ENCODE assay signal across 12 mouse cellular contexts in the genomic region with DNA sequence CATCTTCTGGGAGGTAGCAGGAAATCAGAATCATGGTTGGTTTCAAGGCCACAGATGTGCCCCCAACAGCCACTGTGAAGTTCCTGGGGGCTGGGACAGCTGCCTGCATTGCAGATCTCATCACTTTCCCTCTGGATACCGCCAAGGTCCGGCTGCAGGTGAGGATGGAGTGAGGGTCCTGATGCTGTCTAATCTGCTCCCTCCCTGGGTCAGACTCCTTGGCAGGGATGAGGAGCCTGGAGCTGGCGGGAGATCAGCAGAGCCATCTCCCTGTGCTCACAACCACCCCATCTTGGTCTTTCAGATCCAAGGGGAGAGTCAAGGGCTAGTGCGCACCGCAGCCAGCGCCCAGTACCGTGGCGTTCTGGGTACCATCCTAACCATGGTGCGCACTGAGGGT. TPM values are rescaled to one million over a fixed set of nuclear protein-coding genes. Genes with fewer than 3 reads are reported as not detected.
DNase-seq lines count a peak whose midpoint lies in the region; ATAC-seq and TF ChIP-seq lines count a peak whose summit lies in the region.
"Had no signal": no experiment of that assay in that cellular context is flagged by ENCODE, and none has a peak within 500 bp of the region (broad histone marks: within the 10 kb centered on the region; RNA-seq: fewer than 3 reads in every experiment).

No protein-coding gene starts in this region.

- H3K4me2 ChIP-seq in heart, embryonic 15.5 days, result no peak overlapping the region
- peak overlapping the region; percentile 96; the same call in 1 of the 2 replicates for H3K4me2 ChIP-seq in stomach, embryonic 15.5 days

- peaks cover 14% of the 10 kb centered on the region for H3K36me3 ChIP-seq in heart, embryonic 15.5 days
- H3K36me3 ChIP-seq in spleen, adult 2 months (ENCODE audit: control insufficient read depth, insufficient read depth, low read length), result peaks cover 46% of the 10 kb centered on the region
- H3K36me3 ChIP-seq in stomach, embryonic 15.5 days, result peaks cover 30% of the 10 kb centered on the region

- no peak for TF ChIP-seq POLR2A in spleen, adult 2 months (IDR thresholded peaks at IDR 0.05; ENCODE audit: low read depth, low read length)

- H3K4me1 ChIP-seq in heart, embryonic 15.5 days (replicated peaks), result peaks cover 42% of the 10 kb centered on the region
- H3K4me1 ChIP-seq in spleen, adult 2 months (ENCODE audit: control insufficient read depth, insufficient read depth, insufficient read length), result peaks cover 19% of the 10 kb centered on the region
- H3K4me1 ChIP-seq in stomach, embryonic 15.5 days, result peaks cover 43% of the 10 kb centered on the region

- peak overlapping the region; percentile 76; the same call in 1 of the 2 replicates for H3K27ac ChIP-seq in heart, embryonic 15.5 days
- H3K27ac ChIP-seq in spleen, adult 2 months (ENCODE audit: insufficient read depth, low read length), result peak overlapping the region; percentile 94
- no peak overlapping the region for H3K27ac ChIP-seq in stomach, embryonic 15.5 days

- ATAC-seq in heart, embryonic 15.5 days (replicated peaks; ENCODE audit: insufficient number of reproducible peaks, insufficient read depth, low FRiP score, low read depth), result no peak
- ATAC-seq in stomach, embryonic 15.5 days (ENCODE audit: insufficient read depth, low FRiP score, low read depth), result no peak
- no peak for ATAC-seq in cerebellum, adult (ENCODE audit: insufficient number of reproducible peaks, low FRiP score, low TSS enrichment)

- DNase-seq in heart, adult 9 months (ENCODE audit: low spot score in 2 of 2), result no peak
- no peak for DNase-seq in spleen, adult 2 months (ENCODE audit: low read depth in 1 of 2, low spot score in 2 of 2)
- DNase-seq in spleen, postnatal 4 days (ENCODE audit: low spot score in 2 of 2), result no peak
- peak; percentile 20 for DNase-seq in induced T-regulatory cell, adult 2 months (ENCODE audit: low read depth)
- no peak for DNase-seq in urinary bladder, postnatal 25 days (ENCODE audit: low spot score)
- DNase-seq: cerebellum, adult 2 months; gastrocnemius, postnatal 14 days; kidney, adult 9 months had no signal

- no peak for TF ChIP-seq CTCF in spleen, adult 2 months (IDR thresholded peaks at IDR 0.05; ENCODE audit: extremely low read depth, insufficient read depth, insufficient read length, insufficient replicate concordance)

- no peaks in the 10 kb centered on the region for H3K9me3 ChIP-seq in heart, embryonic 15.5 days (replicated peaks)
- H3K9me3 ChIP-seq in stomach, embryonic 15.5 days, result no peaks in the 10 kb centered on the region

- no peak overlapping the region for H3K9ac ChIP-seq in heart, embryonic 15.5 days
- no peak overlapping the region for H3K9ac ChIP-seq in stomach, embryonic 15.5 days

- WGBS in heart, embryonic 15.5 days, result 96% methylated on average over 9 of the region's 9 CpGs
- 96% methylated on average over 9 of the region's 9 CpGs for WGBS in spleen, adult 2 months
- 99% methylated on average over 9 of the region's 9 CpGs for WGBS in stomach, embryonic 15.5 days

- H3K4me3 ChIP-seq in heart, embryonic 15.5 days, result 0 out of 2 replicates have a peak overlapping the region, but pooled peaks have one; percentile 54
- no peak overlapping the region for H3K4me3 ChIP-seq in spleen, adult 2 months (ENCODE audit: extremely low read depth, insufficient read depth, insufficient read length)
- H3K4me3 ChIP-seq in stomach, embryonic 15.5 days (replicated peaks), result peak overlapping the region; percentile 56; the same call in 1 of the 2 replicates

- H3K27me3 ChIP-seq in heart, embryonic 15.5 days, result no peaks in the 10 kb centered on the region
- no peaks in the 10 kb centered on the region for H3K27me3 ChIP-seq in spleen, adult 2 months (ENCODE audit: control insufficient read depth, insufficient read depth, low read length)
- H3K27me3 ChIP-seq in stomach, embryonic 15.5 days (replicated peaks), result no peaks in the 10 kb centered on the region

RNA-seq across cellular contexts. Expression of gene Ucp2, which starts 3.7 kb away (rescaled TPM):
- polyA plus RNA-seq in heart, embryonic 15.5 days (2015; fragmentation: Nextera tagmentation; extraction: Ambion mirVana), result 109 and 179 TPM in 2 replicates
- 991 and 1,064 TPM in 2 replicates for polyA plus RNA-seq in spleen, adult 2 months (2012; rRNA removed)
- 308 and 326 TPM in 2 replicates for polyA plus RNA-seq in stomach, embryonic 15.5 days (2015; fragmentation: Nextera tagmentation; extraction: Ambion mirVana)

RNA-seq across cellular contexts. Expression of gene Dnajb13, which starts 18.0 kb away (rescaled TPM):
- polyA plus RNA-seq in heart, embryonic 15.5 days (2015; fragmentation: Nextera tagmentation; extraction: Ambion mirVana), result 0.18 and 0.70 TPM in 2 replicates
- 2.3 and 3.8 TPM in 2 replicates for polyA plus RNA-seq in spleen, adult 2 months (2012; rRNA removed)
- 0.52 and 0.74 TPM in 2 replicates for polyA plus RNA-seq in stomach, embryonic 15.5 days (2015; fragmentation: Nextera tagmentation; extraction: Ambion mirVana)

RNA-seq across cellular contexts. Expression of gene Ucp3, which starts 24.0 kb away (rescaled TPM):
- 0.11 and 0.29 TPM in 2 replicates for polyA plus RNA-seq in heart, embryonic 15.5 days (2015; fragmentation: Nextera tagmentation; extraction: Ambion mirVana)
- polyA plus RNA-seq in spleen, adult 2 months (2012; rRNA removed), result 0.77 and 1.3 TPM in 2 replicates
- polyA plus RNA-seq in stomach, embryonic 15.5 days (2015; fragmentation: Nextera tagmentation; extraction: Ambion mirVana), result 0.05 TPM in 2 replicates
- polyA plus RNA-seq: liver, adult 2 months had no signal

RNA-seq across cellular contexts. Expression of gene Coa4, which starts 40.1 kb away (rescaled TPM):
- 20.3 and 21.1 TPM in 2 replicates for polyA plus RNA-seq in heart, embryonic 15.5 days (2015; fragmentation: Nextera tagmentation; extraction: Ambion mirVana)
- polyA plus RNA-seq in spleen, adult 2 months (2012; rRNA removed), result 7.7 and 7.8 TPM in 2 replicates
- 31.5 and 32.7 TPM in 2 replicates for polyA plus RNA-seq in stomach, embryonic 15.5 days (2015; fragmentation: Nextera tagmentation; extraction: Ambion mirVana)
